Mouse (Mus musculus): ENCODE results near the gene Supt6.
A peak's percentile ranks its signal among the peaks of the same experiment; 100 is the strongest.

Gene Supt6

DNA sequence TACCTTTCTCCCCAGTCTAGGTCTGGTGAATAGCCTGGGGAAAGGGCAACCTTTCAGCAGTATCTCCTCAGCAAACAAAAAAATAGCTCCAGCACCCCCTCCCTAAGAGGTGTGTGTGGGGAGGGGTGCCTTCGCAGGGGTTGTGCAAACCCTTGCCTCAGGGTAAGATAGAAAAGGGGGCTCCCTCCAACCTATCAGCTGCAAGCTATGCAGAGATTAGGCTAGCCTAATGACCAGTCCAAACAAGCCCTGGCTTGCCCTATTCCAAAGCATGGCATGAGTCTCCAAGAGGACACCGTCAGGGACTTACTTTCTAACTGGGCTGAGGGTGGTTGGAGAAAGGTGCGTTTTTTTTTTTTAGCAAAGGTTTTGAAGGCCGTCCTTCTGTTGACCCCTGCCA, 79.6 kb downstream of the Supt6 start:
- DNase-seq (ENCODE audit: low read depth): no peak

DNA sequence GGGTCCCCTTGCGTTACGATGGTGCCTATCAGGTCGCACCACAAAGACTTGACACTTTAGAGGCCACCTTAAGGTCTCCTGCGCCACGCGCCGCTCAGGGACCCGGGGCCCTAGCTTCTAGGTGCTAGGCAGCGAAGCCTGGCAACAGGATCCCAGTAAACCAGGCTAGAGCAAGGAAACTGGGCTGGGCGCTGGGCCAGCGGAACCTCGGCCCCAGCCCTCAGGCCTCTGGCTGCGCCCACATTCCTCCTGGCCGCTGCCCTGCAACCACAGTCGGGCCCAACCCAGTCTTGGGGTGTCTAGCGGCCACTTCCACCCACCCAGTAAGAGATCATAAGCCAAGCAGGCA, 80.1 kb downstream of the Supt6 start:
- DNase-seq (ENCODE audit: low read depth): no peak

DNA sequence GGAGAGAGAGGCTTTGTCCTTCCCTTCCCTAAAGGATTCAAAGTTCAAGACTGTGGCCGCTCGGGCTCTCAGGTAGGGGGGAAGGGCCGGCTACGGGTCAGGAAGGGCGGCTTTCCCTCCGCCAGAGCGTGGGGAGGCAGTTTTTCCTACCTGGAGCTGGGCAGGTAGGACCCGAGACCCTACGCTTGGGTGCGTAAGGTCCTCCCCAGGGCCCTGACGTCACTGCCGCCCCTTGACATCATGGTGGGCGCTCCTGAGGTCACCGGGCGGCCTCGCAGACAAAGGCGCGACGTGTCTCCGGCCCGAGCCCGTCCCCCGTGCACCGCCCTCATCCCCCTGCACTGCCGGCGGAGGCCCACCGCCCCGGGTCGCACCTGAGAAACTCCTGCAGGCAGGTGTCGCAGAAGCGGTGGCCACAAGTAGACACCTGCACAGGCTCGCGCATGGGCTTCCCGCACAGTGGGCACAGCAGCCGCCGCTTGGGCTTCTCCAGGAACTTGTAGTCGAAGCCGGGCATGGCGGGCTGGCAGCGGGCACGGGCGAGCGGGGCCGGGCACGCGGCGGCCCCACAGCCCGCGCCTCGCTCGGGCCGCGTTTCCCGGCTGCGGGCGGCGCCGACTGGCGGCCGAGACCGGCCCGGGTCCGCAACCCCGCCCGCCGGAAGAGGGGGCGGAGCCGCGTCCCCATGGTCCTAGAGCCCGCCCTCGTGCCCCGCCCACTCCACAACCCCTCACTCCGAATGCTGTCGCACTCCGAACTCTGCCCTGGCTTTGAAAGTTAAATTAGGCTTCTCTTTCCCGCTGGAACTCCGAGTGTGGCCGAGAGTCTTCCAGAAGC, 80.6 kb downstream of the Supt6 start, which contains the start of gene Traf4:
Traf4 (minus strand) TSS at position 666 of the 837 bp plus-strand sequence.
- DNase-seq (ENCODE audit: low read depth): peak; percentile 91

DNA sequence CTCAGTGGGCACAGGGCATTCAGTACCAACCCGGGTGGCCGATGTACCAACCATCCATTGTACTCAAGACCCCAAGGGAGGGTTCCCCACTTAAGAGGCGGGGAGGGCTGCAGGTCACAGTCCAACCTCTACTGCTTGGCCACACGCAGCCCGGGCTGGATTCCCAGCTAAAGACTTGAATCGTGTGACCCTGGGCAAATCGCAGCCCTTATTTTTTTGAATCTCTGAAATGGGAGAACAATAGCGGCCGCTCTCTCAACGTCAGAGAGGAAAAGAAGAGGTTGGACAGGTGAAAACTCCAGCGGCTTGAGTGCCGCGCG, 81.2 kb downstream of the Supt6 start:
- DNase-seq (ENCODE audit: low read depth): no peak

- DNase-seq (ENCODE audit: low read depth): peak; percentile 59
These were observed 81.8 kb downstream of the Supt6 start for GRCm38 (mm10) chr11:78163681-78164603.

GRCm38 (mm10) chr11:78163045-78163444, 82.7 kb downstream of the Supt6 start:
- peak; percentile 42 for DNase-seq (ENCODE audit: low read depth)

- no peak for DNase-seq (ENCODE audit: low read depth)
These were observed 83.3 kb downstream of the Supt6 start for GRCm38 (mm10) chr11:78162504-78162903.

GRCm38 (mm10) chr11:78161968-78162367, 83.8 kb downstream of the Supt6 start:
- no peak for DNase-seq (ENCODE audit: low read depth)

DNA sequence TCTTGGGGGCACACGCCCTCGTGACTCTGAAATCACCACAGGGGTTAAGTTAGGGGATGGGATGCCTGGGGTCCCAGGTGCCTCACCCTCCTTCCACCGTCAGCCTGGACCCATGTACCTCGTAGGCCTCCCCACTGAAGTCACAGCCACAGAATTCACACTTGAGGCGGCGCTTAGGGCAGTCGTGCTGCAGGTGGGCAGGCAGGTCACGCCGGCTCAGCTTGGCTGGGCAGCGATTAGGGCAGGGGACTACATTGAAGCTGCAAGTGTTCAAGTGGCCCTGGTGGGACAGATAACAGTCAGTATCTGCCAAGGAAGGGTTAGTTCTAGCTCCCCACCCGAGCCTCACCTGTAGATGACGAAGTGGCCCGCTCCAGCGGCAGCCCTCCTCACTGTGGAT, 84.6 kb downstream of the Supt6 start:
- DNase-seq (ENCODE audit: low read depth): no peak

- DNase-seq (ENCODE audit: low read depth): no peak
These were observed 85.1 kb downstream of the Supt6 start for GRCm38 (mm10) chr11:78160675-78161074.

- no peak for DNase-seq (ENCODE audit: low read depth)
These were observed 85.6 kb downstream of the Supt6 start for GRCm38 (mm10) chr11:78160171-78160570.

DNA sequence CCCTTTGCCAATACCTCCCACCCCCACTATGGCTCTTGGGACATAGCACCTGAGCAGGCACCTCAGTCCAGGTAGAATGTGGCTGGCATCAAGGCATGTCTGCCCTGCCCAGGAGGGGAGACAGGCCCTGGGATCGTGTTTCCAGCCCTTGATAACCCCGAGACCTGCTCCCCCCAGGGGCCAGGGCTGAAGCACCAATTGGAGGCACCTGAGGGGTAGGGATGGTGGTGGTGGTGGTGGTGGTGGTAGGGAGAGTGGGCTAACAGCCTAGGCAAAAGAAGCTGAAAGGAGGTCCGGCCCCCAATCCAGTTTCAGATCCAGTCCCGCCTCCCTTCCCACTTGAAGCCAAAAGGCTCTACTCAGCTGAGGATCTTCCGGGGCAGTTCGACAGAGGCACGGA, 86.2 kb downstream of the Supt6 start:
- DNase-seq (ENCODE audit: low read depth): peak; percentile 15

- DNase-seq (ENCODE audit: low read depth): peak; percentile 94
These were observed 86.7 kb downstream of the Supt6 start for GRCm38 (mm10) chr11:78159096-78159495.

Measured in naive thymus-derived CD4-positive, alpha-beta T cell, adult 2 months (primary cell).